Mouse (Mus musculus) limb, embryonic 14.5 days (tissue): Measurements from ENCODE around the gene Atp13a4. TPM values are rescaled to one million over a fixed set of nuclear protein-coding genes. Genes with fewer than 3 reads are reported as not detected.

Experiments used
- ATAC-seq: fragments of 200-750 bp; cut with Nextera tagmentation; 2 replicates; pipeline ENCODE4 v1.8.0; 2017; ENCODE audit warnings: low read depth, moderate number of reproducible peaks, moderate TSS enrichment; ENCODE audit not compliant: low FRiP score
- DNase-seq: peaks from one replicate; pipeline ENCODE4 v3.0.0-alpha.2; 2015; ENCODE audit warnings: low spot score
- H3K27ac ChIP-seq: fragments of 300-500 bp; sonication (generic); replicated peaks from 2 replicates; pipeline ENCODE4 v1.5.1; 2014; ENCODE audit warnings: low read depth, mild to moderate bottlenecking, low read length, moderate library complexity, mixed read lengths
- H3K27me3 ChIP-seq: fragments of 300-500 bp; sonication (generic); 2 replicates; pipeline ENCODE4 v1.6.1; 2014; ENCODE audit warnings: low read length, mixed read lengths; ENCODE audit not compliant: control insufficient read depth, insufficient read depth
- H3K36me3 ChIP-seq: fragments of 300-500 bp; sonication (generic); 2 replicates; pipeline ENCODE4 v1.6.1; 2014; ENCODE audit warnings: mild to moderate bottlenecking, low read length, moderate library complexity, mixed read lengths; ENCODE audit not compliant: control insufficient read depth, insufficient read depth
- H3K4me1 ChIP-seq: fragments of 300-500 bp; sonication (generic); 2 replicates; pipeline ENCODE4 v1.6.1; 2014; ENCODE audit warnings: antibody characterized with exemption, low read length, mixed read lengths; ENCODE audit not compliant: control insufficient read depth, insufficient read depth
- H3K4me2 ChIP-seq: fragments of 300-500 bp; sonication (generic); replicated peaks from 2 replicates; pipeline ENCODE4 v1.6.1; 2014; ENCODE audit warnings: low read depth, mild to moderate bottlenecking, low read length, moderate library complexity; ENCODE audit not compliant: severe bottlenecking
- H3K4me3 ChIP-seq: fragments of 300-500 bp; sonication (generic); replicated peaks from 2 replicates; pipeline ENCODE4 v1.5.1; 2014; ENCODE audit warnings: low read length
- H3K9ac ChIP-seq: fragments of 300-500 bp; sonication (generic); 2 replicates; pipeline ENCODE4 v1.6.1; 2014; ENCODE audit warnings: mild to moderate bottlenecking, low read depth, low read length, moderate library complexity; ENCODE audit not compliant: severe bottlenecking
- H3K9me3 ChIP-seq: fragments of 300-500 bp; sonication (generic); 2 replicates; pipeline ENCODE4 v1.6.1; 2016; ENCODE audit warnings: low read length; ENCODE audit not compliant: control insufficient read depth
- POLR2A ChIP-seq: fragments of 200-500 bp; IDR thresholded peaks from 2 replicates; pipeline ENCODE4 v1.8.0; 2012; ENCODE audit warnings: inconsistent platforms, mild to moderate bottlenecking, moderate library complexity, borderline replicate concordance; ENCODE audit not compliant: insufficient read depth, insufficient read length; ENCODE audit errors: extremely low read depth
- WGBS: fragments of 180-500 bp; shearing (Covaris S2); extraction: QIAGEN DNeasy Blood & Tissue Kit; methylation state at CpG from one replicate; pipeline ENCODE4 v1.1.7; 2014; 5-methylcytosine and 5-hydroxymethylcytosine counted together
- polyA plus RNA-seq, 2 experiments: library from polyadenylated mRNA; depleted of rRNA in 1 of 2; stranded (reverse) in 1 of 2; unstranded in 1 of 2; fragments of >200 nt; fragmentation: Nextera tagmentation in 1 of 2; extraction: Ambion mirVana in 1 of 2; gene quantifications; 2 replicates each; pipeline versions ENCODE4 v1.2.1 to v1.2.3; 2012 to 2014

Gene Atp13a4
- polyA plus RNA-seq, 2 experiments = 0.23 to 1.2 TPM

GRCm38 (mm10) chr16:29536411-29537204 lies 8.1 kb downstream of the Atp13a4 start:
- Histone ChIP-seq H3K27ac (no peak overlapping the region), H3K9me3 (no peaks in the 10 kb centered on the region), H3K4me2 (no peak overlapping the region), H3K4me3 (no peak overlapping the region), H3K27me3 (no peaks in the 10 kb centered on the region), H3K9ac (no peak overlapping the region), H3K4me1 (no peaks in the 10 kb centered on the region), H3K36me3 (no peaks in the 10 kb centered on the region)
- TF ChIP-seq POLR2A = no peak
- WGBS = 80% methylated on average over 15 of the region's 15 CpGs
- DNase-seq (no peak), ATAC-seq (no peak)

- Histone ChIP-seq H3K9me3 (no peaks in the 10 kb centered on the region), H3K36me3 (no peaks in the 10 kb centered on the region), H3K27me3 (no peaks in the 10 kb centered on the region), H3K27ac (no peak overlapping the region), H3K4me1 (no peaks in the 10 kb centered on the region), H3K4me2 (no peak overlapping the region), H3K4me3 (no peak overlapping the region), H3K9ac (no peak overlapping the region)
- WGBS = 87% methylated on average over 4 of the region's 4 CpGs
- ATAC-seq (no peak), DNase-seq (no peak)
- no peak for TF ChIP-seq POLR2A
Measured at GRCm38 (mm10) chr16:29535866-29536265, 8.8 kb downstream of the Atp13a4 start.

DNA sequence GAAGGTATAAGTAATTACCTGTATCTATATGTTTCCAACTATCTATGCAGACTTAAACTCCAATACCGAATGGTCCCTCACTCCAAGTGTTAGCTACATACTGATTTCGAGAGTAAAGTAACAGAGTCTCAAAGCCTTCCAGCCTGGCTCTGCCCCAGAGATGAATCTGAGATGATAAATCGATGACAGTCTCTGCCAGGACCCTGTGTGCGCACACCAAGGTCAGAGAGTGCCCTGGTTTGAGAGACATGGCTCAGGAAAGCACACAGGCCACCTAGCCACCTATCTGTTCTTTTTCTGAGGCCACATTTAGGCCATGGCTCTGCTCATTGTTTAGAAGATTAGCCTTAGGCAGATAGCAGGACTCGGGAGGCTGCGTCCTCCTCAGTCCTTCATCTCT lies 11.0 kb downstream of the Atp13a4 start:
- H3K27me3 ChIP-seq = no peaks in the 10 kb centered on the region
- H3K27ac ChIP-seq = no peak overlapping the region
- H3K36me3 ChIP-seq = no peaks in the 10 kb centered on the region
- ATAC-seq (no peak), DNase-seq (no peak)
- TF ChIP-seq POLR2A = no peak
- 72% methylated on average over 6 of the region's 6 CpGs for WGBS
- H3K4me1 ChIP-seq = no peaks in the 10 kb centered on the region
- no peak overlapping the region for H3K4me3 ChIP-seq
- H3K9me3 ChIP-seq = no peaks in the 10 kb centered on the region
- no peak overlapping the region for H3K9ac ChIP-seq
- no peak overlapping the region for H3K4me2 ChIP-seq

DNA sequence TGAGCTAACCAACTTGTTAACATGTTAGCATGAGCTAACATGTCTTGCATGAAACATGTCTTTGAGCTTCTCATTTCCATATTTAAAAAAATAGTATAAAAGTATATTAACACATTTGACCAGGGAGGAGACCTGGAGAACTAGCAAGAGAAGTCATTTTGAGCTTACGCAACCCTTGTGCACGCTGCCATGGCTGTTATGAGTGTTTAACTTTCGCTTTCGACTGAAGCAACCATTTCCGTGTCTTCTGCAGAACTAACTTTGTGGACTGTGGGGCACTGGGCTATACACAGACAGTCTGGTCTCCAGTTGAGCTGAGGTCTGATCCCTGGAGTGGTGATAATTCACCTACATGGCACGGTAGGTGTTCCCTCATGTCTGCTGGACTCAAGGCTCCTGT lies 17.6 kb downstream of the Atp13a4 start:
- no peaks in the 10 kb centered on the region for H3K27me3 ChIP-seq
- no peaks in the 10 kb centered on the region for H3K36me3 ChIP-seq
- no peak overlapping the region for H3K27ac ChIP-seq
- no peak for TF ChIP-seq POLR2A
- no peaks in the 10 kb centered on the region for H3K9me3 ChIP-seq
- H3K9ac ChIP-seq = no peak overlapping the region
- H3K4me3 ChIP-seq = no peak overlapping the region
- no peaks in the 10 kb centered on the region for H3K4me1 ChIP-seq
- WGBS = 89% methylated on average over 6 of the region's 6 CpGs
- no peak for DNase-seq
- no peak overlapping the region for H3K4me2 ChIP-seq
- no peak for ATAC-seq

DNA sequence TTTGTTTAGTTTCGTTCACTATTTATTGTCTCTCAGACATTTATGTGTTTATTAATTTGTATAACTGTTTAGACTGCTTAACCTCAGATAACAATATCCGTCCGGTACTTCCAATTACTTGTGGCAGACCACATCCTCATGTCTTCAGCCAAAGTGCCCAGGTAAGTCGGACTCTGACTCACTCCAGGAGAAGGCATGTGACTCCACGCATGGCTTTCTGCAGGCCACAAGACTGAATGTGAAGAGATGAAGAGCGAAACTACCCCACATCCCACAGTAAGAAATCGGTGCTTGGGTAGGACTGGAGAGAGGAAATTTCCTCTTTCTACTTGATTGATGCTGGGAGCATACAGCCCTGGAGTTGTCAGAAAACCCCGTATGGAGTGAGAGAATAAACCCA lies 18.1 kb downstream of the Atp13a4 start:
- H3K4me1 ChIP-seq = no peaks in the 10 kb centered on the region
- no peak overlapping the region for H3K4me3 ChIP-seq
- ATAC-seq = no peak
- no peak overlapping the region for H3K4me2 ChIP-seq
- 90% methylated on average over 8 of the region's 8 CpGs for WGBS
- DNase-seq = no peak
- H3K27me3 ChIP-seq = no peaks in the 10 kb centered on the region
- TF ChIP-seq POLR2A = no peak
- no peak overlapping the region for H3K9ac ChIP-seq
- no peaks in the 10 kb centered on the region for H3K36me3 ChIP-seq
- H3K27ac ChIP-seq = no peak overlapping the region
- no peaks in the 10 kb centered on the region for H3K9me3 ChIP-seq
